Mouse (Mus musculus): ENCODE measurements around the gene Fhl3.

- TF ChIP-seq CTCF (IDR thresholded peaks at IDR 0.05; ENCODE audit: borderline replicate concordance, insufficient read depth, low read depth, low read length) (no peak), POLR2A (IDR thresholded peaks at IDR 0.05; ENCODE audit: borderline replicate concordance, insufficient read depth, low read length) (no peak)
Measured at GRCm38 (mm10) chr4:124705661-124706269, 5.3 kb downstream of the Fhl3 start.
